In genomic region chr11:69414421-69415326, GRCm38 (mm10) we compare ENCODE assay signal across 8 mouse cellular contexts. TPM values are rescaled to one million over a fixed set of nuclear protein-coding genes. Genes with fewer than 3 reads are reported as not detected.
DNase-seq lines count a peak whose midpoint lies in the region; ATAC-seq lines count a peak whose summit lies in the region.

No protein-coding gene starts in this region.

- H3K4me3 ChIP-seq in hindbrain, embryonic 16.5 days (ENCODE audit: low read length): peak overlapping the region; percentile 76
- H3K4me3 ChIP-seq in midbrain, embryonic 13.5 days (replicated peaks): peak overlapping the region; percentile 83

- DNase-seq in cerebellum, adult 9-10 months: peak; percentile 62
- DNase-seq in thymus, postnatal 25 days: peak; percentile 38
- DNase-seq in thymus, postnatal 0 days (ENCODE audit: low spot score): no peak
- DNase-seq in urinary bladder, postnatal 10 days (ENCODE audit: low spot score): no peak

- H3K4me2 ChIP-seq in hindbrain, embryonic 16.5 days (ENCODE audit: low read length): peak overlapping the region; percentile 67
- H3K4me2 ChIP-seq in midbrain, embryonic 13.5 days (replicated peaks): peak overlapping the region; percentile 96

- ATAC-seq in cerebellum, adult (ENCODE audit: insufficient number of reproducible peaks, low FRiP score, low TSS enrichment): no peak
- no peak for ATAC-seq in hindbrain, embryonic 16.5 days
- ATAC-seq in midbrain, embryonic 13.5 days: no peak
- ATAC-seq in granulocyte monocyte progenitor cell, adult 5-6 weeks (replicated peaks; ENCODE audit: poor library complexity, severe bottlenecking): no peak

- H3K27ac ChIP-seq in hindbrain, embryonic 16.5 days (ENCODE audit: low read depth, low read length): peak overlapping the region; percentile 98
- peak overlapping the region; percentile 100 for H3K27ac ChIP-seq in midbrain, embryonic 13.5 days

- H3K4me1 ChIP-seq in hindbrain, embryonic 16.5 days (ENCODE audit: control insufficient read depth, insufficient read depth, low read depth, low read length): peaks cover 53% of the 10 kb centered on the region
- peaks cover 71% of the 10 kb centered on the region for H3K4me1 ChIP-seq in midbrain, embryonic 13.5 days (replicated peaks)

- H3K36me3 ChIP-seq in hindbrain, embryonic 16.5 days (ENCODE audit: control insufficient read depth, insufficient read depth, low read length): no peaks in the 10 kb centered on the region; the same call in 1 of the 2 replicates
- H3K36me3 ChIP-seq in midbrain, embryonic 13.5 days: peaks cover 15% of the 10 kb centered on the region

- H3K9ac ChIP-seq in hindbrain, embryonic 16.5 days (ENCODE audit: low read depth, low read length): peak overlapping the region; percentile 83
- peak overlapping the region; percentile 99 for H3K9ac ChIP-seq in midbrain, embryonic 13.5 days (replicated peaks)

- no peaks in the 10 kb centered on the region for H3K27me3 ChIP-seq in hindbrain, embryonic 16.5 days (replicated peaks; ENCODE audit: control insufficient read depth, insufficient read depth, low read length)
- no peaks in the 10 kb centered on the region for H3K27me3 ChIP-seq in midbrain, embryonic 13.5 days

- no peaks in the 10 kb centered on the region for H3K9me3 ChIP-seq in hindbrain, embryonic 16.5 days (ENCODE audit: control insufficient read depth, low read length)
- H3K9me3 ChIP-seq in midbrain, embryonic 13.5 days: no peaks in the 10 kb centered on the region

- 13% methylated on average over 4 of the region's 4 CpGs for WGBS in hindbrain, embryonic 16.5 days
- 11% methylated on average over 4 of the region's 4 CpGs for WGBS in midbrain, embryonic 13.5 days

RNA-seq across cellular contexts. Expression of gene Kdm6b, which starts 1.2 kb away (rescaled TPM):
- polyA plus RNA-seq in thymus, postnatal 0 days (2015; fragmentation: Nextera tagmentation; extraction: Ambion mirVana): 31.5 and 45.6 TPM in 2 replicates
- polyA plus RNA-seq in hindbrain, embryonic 16.5 days (2015; fragmentation: Nextera tagmentation; extraction: Ambion mirVana): 22.9 and 29.0 TPM in 2 replicates
- 54.9 and 59.2 TPM in 2 replicates for polyA plus RNA-seq in midbrain, embryonic 13.5 days (2015; fragmentation: Nextera tagmentation; extraction: Ambion mirVana)
- 12.1 and 14.4 TPM in 2 replicates for total RNA-seq in granulocyte monocyte progenitor cell, adult 5-6 weeks (2014; fragmentation: Nextera tagmentation)
- total RNA-seq in granulocyte monocyte progenitor cell, adult 5-6 weeks (2017): 0.99 and 2.8 TPM in 2 replicates

RNA-seq across cellular contexts. Expression of gene Tmem88, which starts 16.6 kb away (rescaled TPM):
- 10.4 and 12.9 TPM in 2 replicates for polyA plus RNA-seq in thymus, postnatal 0 days (2015; fragmentation: Nextera tagmentation; extraction: Ambion mirVana)
- polyA plus RNA-seq in hindbrain, embryonic 16.5 days (2015; fragmentation: Nextera tagmentation; extraction: Ambion mirVana): 8.9 and 9.2 TPM in 2 replicates
- 4.9 and 7.0 TPM in 2 replicates for polyA plus RNA-seq in midbrain, embryonic 13.5 days (2015; fragmentation: Nextera tagmentation; extraction: Ambion mirVana)
- total RNA-seq in granulocyte monocyte progenitor cell, adult 5-6 weeks (2014; fragmentation: Nextera tagmentation): not detected in 2 replicates
- 0.56 TPM in 1 of 2 replicates, not detected in the other for total RNA-seq in granulocyte monocyte progenitor cell, adult 5-6 weeks (2017)

RNA-seq across cellular contexts. Expression of gene Cyb5d1, which starts 19.2 kb away (rescaled TPM):
- polyA plus RNA-seq in thymus, postnatal 0 days (2015; fragmentation: Nextera tagmentation; extraction: Ambion mirVana): 25.9 and 28.3 TPM in 2 replicates
- polyA plus RNA-seq in hindbrain, embryonic 16.5 days (2015; fragmentation: Nextera tagmentation; extraction: Ambion mirVana): 28.7 and 33.0 TPM in 2 replicates
- 41.8 and 47.7 TPM in 2 replicates for polyA plus RNA-seq in midbrain, embryonic 13.5 days (2015; fragmentation: Nextera tagmentation; extraction: Ambion mirVana)
- 22.8 and 25.2 TPM in 2 replicates for total RNA-seq in granulocyte monocyte progenitor cell, adult 5-6 weeks (2014; fragmentation: Nextera tagmentation)
- total RNA-seq in granulocyte monocyte progenitor cell, adult 5-6 weeks (2017): 32.7 and 38.2 TPM in 2 replicates

RNA-seq across cellular contexts. Expression of gene Naa38, which starts 19.4 kb away (rescaled TPM):
- polyA plus RNA-seq in thymus, postnatal 0 days (2015; fragmentation: Nextera tagmentation; extraction: Ambion mirVana): 194 and 211 TPM in 2 replicates
- 102 and 130 TPM in 2 replicates for polyA plus RNA-seq in hindbrain, embryonic 16.5 days (2015; fragmentation: Nextera tagmentation; extraction: Ambion mirVana)
- 92.2 and 105 TPM in 2 replicates for polyA plus RNA-seq in midbrain, embryonic 13.5 days (2015; fragmentation: Nextera tagmentation; extraction: Ambion mirVana)
- 164 and 170 TPM in 2 replicates for total RNA-seq in granulocyte monocyte progenitor cell, adult 5-6 weeks (2014; fragmentation: Nextera tagmentation)
- total RNA-seq in granulocyte monocyte progenitor cell, adult 5-6 weeks (2017): 112 and 181 TPM in 2 replicates

RNA-seq across cellular contexts. Expression of gene Chd3, which starts 45.5 kb away (rescaled TPM):
- 10.7 and 13.2 TPM in 2 replicates for polyA plus RNA-seq in thymus, postnatal 0 days (2015; fragmentation: Nextera tagmentation; extraction: Ambion mirVana)
- 68.0 and 73.2 TPM in 2 replicates for polyA plus RNA-seq in hindbrain, embryonic 16.5 days (2015; fragmentation: Nextera tagmentation; extraction: Ambion mirVana)
- 83.5 and 91.9 TPM in 2 replicates for polyA plus RNA-seq in midbrain, embryonic 13.5 days (2015; fragmentation: Nextera tagmentation; extraction: Ambion mirVana)
- total RNA-seq in granulocyte monocyte progenitor cell, adult 5-6 weeks (2014; fragmentation: Nextera tagmentation): 37.0 and 59.8 TPM in 2 replicates
- 26.9 and 37.7 TPM in 2 replicates for total RNA-seq in granulocyte monocyte progenitor cell, adult 5-6 weeks (2017)

Comparison
In these comparisons a context has a peak if more than half of its experiments do, and no peak if none do; other contexts are left out.
1. DNase-seq: peak in cerebellum, adult 9-10 months (single experiment) and thymus, postnatal 25 days (single experiment); none in thymus, postnatal 0 days (single experiment) and urinary bladder, postnatal 10 days (single experiment).